Mouse (Mus musculus): ENCODE measurements around the gene Fyttd1. TPM values are rescaled to one million over a fixed set of nuclear protein-coding genes. Genes with fewer than 3 reads are reported as not detected.

Gene Fyttd1
- polyA plus RNA-seq, 1 experiment from 2014 or later, result 166 TPM

- no peak overlapping the region for H3K4me2 ChIP-seq (ENCODE audit: low read length)
- no peaks in the 10 kb centered on the region for H3K9me3 ChIP-seq (ENCODE audit: control insufficient read depth, low read length)
- H3K36me3 ChIP-seq (ENCODE audit: control insufficient read depth, insufficient read depth, low read length), result peaks cover 33% of the 10 kb centered on the region
- H3K4me1 ChIP-seq (ENCODE audit: control insufficient read depth in 2 of 2, insufficient read depth in 2 of 2, low read length in 2 of 2), result peaks cover 6 to 33% of the 10 kb centered on the region in 2 experiments
- no peak overlapping the region for H3K27ac ChIP-seq (replicated peaks in 1 of 2; ENCODE audit: control insufficient read depth in 1 of 2, insufficient read depth in 1 of 2, low read depth in 2 of 2, low read length in 2 of 2)
- no peak overlapping the region for H3K9ac ChIP-seq (ENCODE audit: low read length)
- H3K4me3 ChIP-seq (ENCODE audit: control insufficient read depth in 1 of 2, insufficient read depth in 1 of 2, low read depth in 1 of 2, low read length in 2 of 2), result no peak overlapping the region
- 78% methylated on average over 7 of the region's 7 CpGs for WGBS
- no peaks in the 10 kb centered on the region for H3K27me3 ChIP-seq (ENCODE audit: control insufficient read depth, insufficient read depth, low read length)
- ATAC-seq (ENCODE audit: insufficient number of reproducible peaks, insufficient read depth, low FRiP score, low read depth), result no peak
Observed at GRCm38 (mm10) chr16:32881538-32881937, 4.2 kb downstream of the Fyttd1 start.

GRCm38 (mm10) chr16:32887996-32888395 lies 10.7 kb downstream of the Fyttd1 start:
- no peak overlapping the region for H3K4me3 ChIP-seq (ENCODE audit: control insufficient read depth in 1 of 2, insufficient read depth in 1 of 2, low read depth in 1 of 2, low read length in 2 of 2)

GRCm38 (mm10) chr16:32889881-32890280 lies 12.6 kb downstream of the Fyttd1 start:
- Histone ChIP-seq H3K9ac (ENCODE audit: low read length) (no peak overlapping the region), H3K27ac (replicated peaks in 1 of 2; ENCODE audit: control insufficient read depth in 1 of 2, insufficient read depth in 1 of 2, low read depth in 2 of 2, low read length in 2 of 2) (no peak overlapping the region), H3K36me3 (ENCODE audit: control insufficient read depth, insufficient read depth, low read length) (peaks cover 79% of the 10 kb centered on the region), H3K9me3 (ENCODE audit: control insufficient read depth, low read length) (no peaks in the 10 kb centered on the region), H3K27me3 (ENCODE audit: control insufficient read depth, insufficient read depth, low read length) (no peaks in the 10 kb centered on the region), H3K4me2 (ENCODE audit: low read length) (no peak overlapping the region), H3K4me1 (ENCODE audit: control insufficient read depth in 2 of 2, insufficient read depth in 2 of 2, low read length in 2 of 2) (no peaks in the 10 kb centered on the region), H3K4me3 (ENCODE audit: control insufficient read depth in 1 of 2, insufficient read depth in 1 of 2, low read depth in 1 of 2, low read length in 2 of 2) (no peak overlapping the region)
- ATAC-seq (ENCODE audit: insufficient number of reproducible peaks, insufficient read depth, low FRiP score, low read depth), result no peak
- WGBS, result 46% methylated on average over 2 of the region's 2 CpGs

More at GRCm38 (mm10) chr16:32887996-32888395, 10.7 kb downstream of the Fyttd1 start:
- 85% methylated on average over 7 of the region's 7 CpGs for WGBS
- H3K9me3 ChIP-seq (ENCODE audit: control insufficient read depth, low read length), result no peaks in the 10 kb centered on the region
- no peak overlapping the region for H3K9ac ChIP-seq (ENCODE audit: low read length)
- H3K27ac ChIP-seq (replicated peaks in 1 of 2; ENCODE audit: control insufficient read depth in 1 of 2, insufficient read depth in 1 of 2, low read depth in 2 of 2, low read length in 2 of 2), result no peak overlapping the region
- peaks cover 76% of the 10 kb centered on the region for H3K36me3 ChIP-seq (ENCODE audit: control insufficient read depth, insufficient read depth, low read length)
- ATAC-seq (ENCODE audit: insufficient number of reproducible peaks, insufficient read depth, low FRiP score, low read depth), result no peak
- H3K4me1 ChIP-seq (ENCODE audit: control insufficient read depth in 2 of 2, insufficient read depth in 2 of 2, low read length in 2 of 2), result no peaks in the 10 kb centered on the region
- no peak overlapping the region for H3K4me2 ChIP-seq (ENCODE audit: low read length)
- no peaks in the 10 kb centered on the region for H3K27me3 ChIP-seq (ENCODE audit: control insufficient read depth, insufficient read depth, low read length)

- Histone ChIP-seq H3K27ac (replicated peaks in 1 of 2; ENCODE audit: control insufficient read depth in 1 of 2, insufficient read depth in 1 of 2, low read depth in 2 of 2, low read length in 2 of 2) (no peak overlapping the region), H3K27me3 (ENCODE audit: control insufficient read depth, insufficient read depth, low read length) (no peaks in the 10 kb centered on the region), H3K9me3 (ENCODE audit: control insufficient read depth, low read length) (no peaks in the 10 kb centered on the region), H3K4me3 (ENCODE audit: control insufficient read depth in 1 of 2, insufficient read depth in 1 of 2, low read depth in 1 of 2, low read length in 2 of 2) (no peak overlapping the region), H3K9ac (ENCODE audit: low read length) (no peak overlapping the region), H3K4me1 (ENCODE audit: control insufficient read depth in 2 of 2, insufficient read depth in 2 of 2, low read length in 2 of 2) (no peaks in the 10 kb centered on the region), H3K36me3 (ENCODE audit: control insufficient read depth, insufficient read depth, low read length) (peaks cover 89% of the 10 kb centered on the region), H3K4me2 (ENCODE audit: low read length) (no peak overlapping the region)
- no peak for ATAC-seq (ENCODE audit: insufficient number of reproducible peaks, insufficient read depth, low FRiP score, low read depth)
Observed at GRCm38 (mm10) chr16:32896126-32896525, 18.8 kb downstream of the Fyttd1 start.

- peaks cover 78% of the 10 kb centered on the region for H3K36me3 ChIP-seq (ENCODE audit: control insufficient read depth, insufficient read depth, low read length)
Observed at GRCm38 (mm10) chr16:32901360-32902050, 24.2 kb downstream of the Fyttd1 start.

GRCm38 (mm10) chr16:32902051-32902428 lies 24.7 kb downstream of the Fyttd1 start:
- ATAC-seq (ENCODE audit: insufficient number of reproducible peaks, insufficient read depth, low FRiP score, low read depth), result no peak
- Histone ChIP-seq H3K36me3 (ENCODE audit: control insufficient read depth, insufficient read depth, low read length) (peaks cover 80% of the 10 kb centered on the region), H3K4me1 (ENCODE audit: control insufficient read depth in 2 of 2, insufficient read depth in 2 of 2, low read length in 2 of 2) (no peaks in the 10 kb centered on the region), H3K4me3 (ENCODE audit: control insufficient read depth in 1 of 2, insufficient read depth in 1 of 2, low read depth in 1 of 2, low read length in 2 of 2) (no peak overlapping the region), H3K27me3 (ENCODE audit: control insufficient read depth, insufficient read depth, low read length) (no peaks in the 10 kb centered on the region), H3K4me2 (ENCODE audit: low read length) (no peak overlapping the region), H3K9ac (ENCODE audit: low read length) (no peak overlapping the region), H3K9me3 (ENCODE audit: control insufficient read depth, low read length) (no peaks in the 10 kb centered on the region), H3K27ac (replicated peaks in 1 of 2; ENCODE audit: control insufficient read depth in 1 of 2, insufficient read depth in 1 of 2, low read depth in 2 of 2, low read length in 2 of 2) (no peak overlapping the region)
- WGBS, result 61% methylated on average over 3 of the region's 3 CpGs

More at GRCm38 (mm10) chr16:32901360-32902050, 24.2 kb downstream of the Fyttd1 start:
- no peak for ATAC-seq (ENCODE audit: insufficient number of reproducible peaks, insufficient read depth, low FRiP score, low read depth)
- 86% methylated on average over 2 of the region's 2 CpGs for WGBS
- H3K9me3 ChIP-seq (ENCODE audit: control insufficient read depth, low read length), result no peaks in the 10 kb centered on the region
- no peak overlapping the region for H3K27ac ChIP-seq (replicated peaks in 1 of 2; ENCODE audit: control insufficient read depth in 1 of 2, insufficient read depth in 1 of 2, low read depth in 2 of 2, low read length in 2 of 2)
- H3K27me3 ChIP-seq (ENCODE audit: control insufficient read depth, insufficient read depth, low read length), result no peaks in the 10 kb centered on the region
- H3K9ac ChIP-seq (ENCODE audit: low read length), result no peak overlapping the region
- no peak overlapping the region for H3K4me2 ChIP-seq (ENCODE audit: low read length)
- H3K4me3 ChIP-seq (ENCODE audit: control insufficient read depth in 1 of 2, insufficient read depth in 1 of 2, low read depth in 1 of 2, low read length in 2 of 2), result no peak overlapping the region
- no peaks in the 10 kb centered on the region for H3K4me1 ChIP-seq (ENCODE audit: control insufficient read depth in 2 of 2, insufficient read depth in 2 of 2, low read length in 2 of 2)

- H3K36me3 ChIP-seq (ENCODE audit: control insufficient read depth, insufficient read depth, low read length), result peaks cover 51% of the 10 kb centered on the region
- 77% methylated on average over 2 of the region's 2 CpGs for WGBS
- H3K9me3 ChIP-seq (ENCODE audit: control insufficient read depth, low read length), result no peaks in the 10 kb centered on the region
- ATAC-seq (ENCODE audit: insufficient number of reproducible peaks, insufficient read depth, low FRiP score, low read depth), result no peak
- no peak overlapping the region for H3K4me2 ChIP-seq (ENCODE audit: low read length)
- H3K4me1 ChIP-seq (ENCODE audit: control insufficient read depth in 2 of 2, insufficient read depth in 2 of 2, low read length in 2 of 2), result no peaks in the 10 kb centered on the region
- H3K9ac ChIP-seq (ENCODE audit: low read length), result no peak overlapping the region
- no peak overlapping the region for H3K27ac ChIP-seq (replicated peaks in 1 of 2; ENCODE audit: control insufficient read depth in 1 of 2, insufficient read depth in 1 of 2, low read depth in 2 of 2, low read length in 2 of 2)
- H3K4me3 ChIP-seq (ENCODE audit: control insufficient read depth in 1 of 2, insufficient read depth in 1 of 2, low read depth in 1 of 2, low read length in 2 of 2), result no peak overlapping the region
- H3K27me3 ChIP-seq (ENCODE audit: control insufficient read depth, insufficient read depth, low read length), result no peaks in the 10 kb centered on the region
Observed at GRCm38 (mm10) chr16:32906186-32906585, 28.9 kb downstream of the Fyttd1 start.

- WGBS, result 84% methylated on average over 8 of the region's 8 CpGs
- Histone ChIP-seq H3K4me1 (ENCODE audit: control insufficient read depth in 2 of 2, insufficient read depth in 2 of 2, low read length in 2 of 2) (no peaks in the 10 kb centered on the region), H3K4me3 (ENCODE audit: control insufficient read depth in 1 of 2, insufficient read depth in 1 of 2, low read depth in 1 of 2, low read length in 2 of 2) (no peak overlapping the region), H3K27me3 (ENCODE audit: control insufficient read depth, insufficient read depth, low read length) (no peaks in the 10 kb centered on the region), H3K4me2 (ENCODE audit: low read length) (no peak overlapping the region), H3K9ac (ENCODE audit: low read length) (no peak overlapping the region), H3K27ac (replicated peaks in 1 of 2; ENCODE audit: control insufficient read depth in 1 of 2, insufficient read depth in 1 of 2, low read depth in 2 of 2, low read length in 2 of 2) (no peak overlapping the region), H3K36me3 (ENCODE audit: control insufficient read depth, insufficient read depth, low read length) (peaks cover 45% of the 10 kb centered on the region), H3K9me3 (ENCODE audit: control insufficient read depth, low read length) (no peaks in the 10 kb centered on the region)
- ATAC-seq (ENCODE audit: insufficient number of reproducible peaks, insufficient read depth, low FRiP score, low read depth), result no peak
Observed at GRCm38 (mm10) chr16:32906727-32907126, 29.4 kb downstream of the Fyttd1 start.

All from heart, embryonic 14.5 days (tissue).